Mouse (Mus musculus) erythroblast, embryonic 14.5 days (primary cell): Measurements from ENCODE around the gene Sox10. TPM values are rescaled to one million over a fixed set of nuclear protein-coding genes. Genes with fewer than 3 reads are reported as not detected.

Source experiments
- H3K27me3 ChIP-seq: 2 replicates; pipeline ENCODE4 v1.6.1; 2012; ENCODE audit warnings: inconsistent platforms; ENCODE audit not compliant: control insufficient read depth
- H3K36me3 ChIP-seq: 2 replicates; pipeline ENCODE4 v1.6.1; 2012; ENCODE audit warnings: mild to moderate bottlenecking, inconsistent platforms; ENCODE audit not compliant: control insufficient read depth
- H3K4me1 ChIP-seq: 2 replicates; pipeline ENCODE4 v1.6.1; 2012; ENCODE audit warnings: inconsistent platforms; ENCODE audit not compliant: control insufficient read depth
- H3K4me3 ChIP-seq: replicated peaks from 2 replicates; pipeline ENCODE3; 2012; ENCODE audit warnings: moderate library complexity, mild to moderate bottlenecking, inconsistent platforms
- H3K9me3 ChIP-seq: 2 replicates; pipeline ENCODE4 v1.6.1; 2012; ENCODE audit warnings: low read length, inconsistent platforms, mixed read lengths; ENCODE audit not compliant: control insufficient read depth
- GATA1 ChIP-seq: IDR thresholded peaks from 2 replicates; pipeline ENCODE4 v1.6.1; 2012; ENCODE audit warnings: low read length, inconsistent platforms, mixed read lengths
- TAL1 ChIP-seq: IDR thresholded peaks from 3 replicates; pipeline ENCODE4 v1.6.1; 2012; ENCODE audit warnings: low read length, inconsistent platforms, mixed read lengths
- polyA plus RNA-seq: library from polyadenylated mRNA; stranded (reverse); fragments of >175 nt; gene quantifications from 2 replicates; pipeline ENCODE4 v1.2.3, GENCODE M21; 2012

Sox10 gene
- polyA plus RNA-seq, 1 experiment, result not detected

- Histone ChIP-seq H3K36me3 (peaks cover 11% of the 10 kb centered on the region; the same call in 1 of the 2 replicates), H3K9me3 (no peaks in the 10 kb centered on the region), H3K4me3 (no peak overlapping the region), H3K27me3 (no peaks in the 10 kb centered on the region), H3K4me1 (peaks cover 3% of the 10 kb centered on the region)
- TF ChIP-seq GATA1 (no peak), TAL1 (no peak)
Observed at GRCm38 (mm10) chr15:79122119-79122518, 42.9 kb downstream of the Sox10 start.

- no peak overlapping the region for H3K4me3 ChIP-seq
- H3K27me3 ChIP-seq, result no peaks in the 10 kb centered on the region
- H3K9me3 ChIP-seq, result no peaks in the 10 kb centered on the region
- peaks cover 10% of the 10 kb centered on the region; the same call in 1 of the 2 replicates for H3K36me3 ChIP-seq
- H3K4me1 ChIP-seq, result no peaks in the 10 kb centered on the region; the same call in 1 of the 2 replicates
- TF ChIP-seq GATA1, result no peak
- TF ChIP-seq TAL1, result no peak
Observed at GRCm38 (mm10) chr15:79119491-79119890, 45.5 kb downstream of the Sox10 start.

- peaks cover 3% of the 10 kb centered on the region; the same call in 1 of the 2 replicates for H3K4me1 ChIP-seq
- peaks cover 9% of the 10 kb centered on the region for H3K27me3 ChIP-seq
- no peak for TF ChIP-seq TAL1
- no peak for TF ChIP-seq GATA1
- no peaks in the 10 kb centered on the region for H3K9me3 ChIP-seq
- no peak overlapping the region for H3K4me3 ChIP-seq
- H3K36me3 ChIP-seq, result peaks cover 7% of the 10 kb centered on the region; the same call in 1 of the 2 replicates
Observed at GRCm38 (mm10) chr15:79115276-79115675, 49.8 kb downstream of the Sox10 start.

GRCm38 (mm10) chr15:79111774-79112173 lies 53.3 kb downstream of the Sox10 start:
- TF ChIP-seq TAL1 (no peak), GATA1 (no peak)
- Histone ChIP-seq H3K9me3 (no peaks in the 10 kb centered on the region), H3K4me3 (no peak overlapping the region), H3K27me3 (peaks cover 30% of the 10 kb centered on the region), H3K36me3 (peaks cover 7% of the 10 kb centered on the region; the same call in 1 of the 2 replicates), H3K4me1 (peaks cover 27% of the 10 kb centered on the region)

- H3K4me3 ChIP-seq, result no peak overlapping the region
- TF ChIP-seq GATA1 (no peak), TAL1 (no peak)
- H3K36me3 ChIP-seq, result peaks cover 7% of the 10 kb centered on the region; the same call in 1 of the 2 replicates
- peaks cover 40% of the 10 kb centered on the region for H3K4me1 ChIP-seq
- peaks cover 30% of the 10 kb centered on the region for H3K27me3 ChIP-seq
- H3K9me3 ChIP-seq, result no peaks in the 10 kb centered on the region
Observed at GRCm38 (mm10) chr15:79110528-79110927, 54.5 kb downstream of the Sox10 start.

- H3K4me1 ChIP-seq, result peaks cover 44% of the 10 kb centered on the region
- TF ChIP-seq TAL1 (no peak), GATA1 (no peak)
- peaks cover 30% of the 10 kb centered on the region for H3K27me3 ChIP-seq
- no peaks in the 10 kb centered on the region for H3K9me3 ChIP-seq
- peak overlapping the region; percentile 75 for H3K4me3 ChIP-seq
- H3K36me3 ChIP-seq, result peaks cover 7% of the 10 kb centered on the region; the same call in 1 of the 2 replicates
Observed at GRCm38 (mm10) chr15:79110031-79110430, 55.0 kb downstream of the Sox10 start.

GRCm38 (mm10) chr15:79109321-79109934 lies 55.6 kb downstream of the Sox10 start:
- TF ChIP-seq GATA1 (no peak), TAL1 (no peak)
- Histone ChIP-seq H3K4me1 (peaks cover 47% of the 10 kb centered on the region), H3K27me3 (peaks cover 30% of the 10 kb centered on the region), H3K9me3 (no peaks in the 10 kb centered on the region), H3K4me3 (peak overlapping the region; percentile 75), H3K36me3 (peaks cover 4% of the 10 kb centered on the region; the same call in 1 of the 2 replicates)

- peaks cover 30% of the 10 kb centered on the region for H3K27me3 ChIP-seq
- H3K4me1 ChIP-seq, result peaks cover 47% of the 10 kb centered on the region
- TF ChIP-seq TAL1 (no peak), GATA1 (no peak)
- peaks cover 4% of the 10 kb centered on the region; the same call in 1 of the 2 replicates for H3K36me3 ChIP-seq
- peak within 1 kb of the TSS; percentile 75 for H3K4me3 ChIP-seq
- H3K9me3 ChIP-seq, result no peaks in the 10 kb centered on the region
Observed at GRCm38 (mm10) chr15:79108421-79109320, 56.4 kb downstream of the Sox10 start, which contains the start of gene Micall1. Gene Micall1 (plus strand): TSS chr15:79108898.

- Histone ChIP-seq H3K4me1 (peaks cover 47% of the 10 kb centered on the region), H3K27me3 (peaks cover 30% of the 10 kb centered on the region), H3K9me3 (no peaks in the 10 kb centered on the region), H3K4me3 (no peak overlapping the region), H3K36me3 (peaks cover 4% of the 10 kb centered on the region; the same call in 1 of the 2 replicates)
- no peak for TF ChIP-seq TAL1
- no peak for TF ChIP-seq GATA1
Observed at GRCm38 (mm10) chr15:79107966-79108365, 57.1 kb downstream of the Sox10 start.
